Mouse (Mus musculus): Measurements from ENCODE around the gene 4933402N03Rik.

GRCm38 (mm10) chr7:131122210-131122807 lies 23.8 kb downstream of the 4933402N03Rik start:
- TF ChIP-seq CTCF (IDR thresholded peaks at IDR 0.05; ENCODE audit: low read depth, low read length) (no peak), POLR2A (IDR thresholded peaks at IDR 0.05; ENCODE audit: borderline replicate concordance, low read depth, low read length) (no peak)

All from bone marrow macrophage, adult 2 months (primary cell).